Mouse (Mus musculus) A20 (cell line): ENCODE measurements around the gene Fbxl5.

Experiments used
- DNase-seq: peaks from one replicate; pipeline ENCODE4 v3.0.0-alpha.2; 2011; ENCODE audit warnings: low read depth, low spot score

Fbxl5 gene

GRCm38 (mm10) chr5:43781977-43782930, 39.2 kb downstream of the Fbxl5 start:
- DNase-seq = peak; percentile 89

GRCm38 (mm10) chr5:43781423-43781976, 39.9 kb downstream of the Fbxl5 start:
- peak; percentile 63 for DNase-seq

- DNase-seq = no peak
These were observed 42.9 kb downstream of the Fbxl5 start for GRCm38 (mm10) chr5:43778583-43778982.

GRCm38 (mm10) chr5:43776993-43777392, 44.4 kb downstream of the Fbxl5 start:
- DNase-seq = no peak

- no peak for DNase-seq
These were observed 45.0 kb downstream of the Fbxl5 start for GRCm38 (mm10) chr5:43776407-43776806.

- no peak for DNase-seq
These were observed 49.9 kb downstream of the Fbxl5 start for GRCm38 (mm10) chr5:43771555-43771954.

- DNase-seq = no peak
These were observed 50.7 kb downstream of the Fbxl5 start for GRCm38 (mm10) chr5:43770618-43771354.

GRCm38 (mm10) chr5:43749092-43749491, 72.3 kb downstream of the Fbxl5 start:
- peak; percentile 31 for DNase-seq

GRCm38 (mm10) chr5:43748039-43748438, 73.4 kb downstream of the Fbxl5 start:
- DNase-seq = no peak

GRCm38 (mm10) chr5:43745156-43745555, 76.3 kb downstream of the Fbxl5 start:
- DNase-seq = no peak

- DNase-seq = no peak
These were observed 77.3 kb downstream of the Fbxl5 start for GRCm38 (mm10) chr5:43744187-43744586.

- DNase-seq = no peak
These were observed 89.1 kb downstream of the Fbxl5 start for GRCm38 (mm10) chr5:43732381-43732780.

- no peak for DNase-seq
These were observed 92.9 kb downstream of the Fbxl5 start for GRCm38 (mm10) chr5:43728375-43729165.

- no peak for DNase-seq
These were observed 97.6 kb downstream of the Fbxl5 start for GRCm38 (mm10) chr5:43723830-43724229.

GRCm38 (mm10) chr5:43722452-43722783, 99.0 kb downstream of the Fbxl5 start:
- DNase-seq = no peak

- DNase-seq = no peak
These were observed 99.6 kb downstream of the Fbxl5 start for GRCm38 (mm10) chr5:43721538-43722451.

GRCm38 (mm10) chr5:43699240-43699639, 122.2 kb downstream of the Fbxl5 start:
- no peak for DNase-seq

- DNase-seq = no peak
These were observed 124.3 kb downstream of the Fbxl5 start for GRCm38 (mm10) chr5:43697133-43697532.
